Mouse (Mus musculus) MEL (cell line): ENCODE measurements around the gene Stxbp5l.
"Not testable (repeated sequence)": the region's sequence is repeated elsewhere in the genome, so short reads cannot be mapped to it uniquely, and the experiment has no call there.

ENCODE experiments used
- CTCF ChIP-seq, 3 experiments: IDR thresholded peaks in 2 of 3; conservative IDR thresholded peaks in 1 of 3; 2 replicates each; pipeline ENCODE4 v1.5.1; 2011 to 2012; ENCODE audit warnings: low read length in 3 of 3, low read depth in 2 of 3, mild to moderate bottlenecking in 2 of 3, improper control_type of control experiment in 1 of 3, inconsistent platforms in 1 of 3, mixed read lengths in 1 of 3, moderate library complexity in 1 of 3; ENCODE audit not compliant: control insufficient read depth in 1 of 3, insufficient read depth in 1 of 3, poor library complexity in 1 of 3, severe bottlenecking in 1 of 3
- POLR2A ChIP-seq, 2 experiments: IDR thresholded peaks; 2 replicates each; pipeline ENCODE4 v1.6.1; 2011 to 2012; ENCODE audit warnings: low read length in 2 of 2, mild to moderate bottlenecking in 2 of 2, control low read depth in 1 of 2, improper control_type of control experiment in 1 of 2, low read depth in 1 of 2, moderate library complexity in 1 of 2; ENCODE audit not compliant: control insufficient read depth in 1 of 2, insufficient read depth in 1 of 2, poor library complexity in 1 of 2

GRCm38 (mm10) chr16:37125190-37125589 lies 259.6 kb downstream of the Stxbp5l start:
- not testable (repeated sequence) for TF ChIP-seq CTCF (IDR thresholded peaks at IDR 0.05 in 2 of 3, conservative IDR thresholded peaks at IDR 0.05 in 1 of 3; ENCODE audit: control insufficient read depth in 1 of 3, insufficient read depth in 1 of 3, low read depth in 2 of 3, low read length in 3 of 3, poor library complexity in 1 of 3, severe bottlenecking in 1 of 3); POLR2A (IDR thresholded peaks at IDR 0.05; ENCODE audit: control insufficient read depth in 1 of 2, insufficient read depth in 1 of 2, low read depth in 1 of 2, low read length in 2 of 2, poor library complexity in 1 of 2)
